Mouse (Mus musculus) limb, embryonic 11.5 days (tissue): ENCODE results near the gene Paqr6. TPM values are rescaled to one million over a fixed set of nuclear protein-coding genes. Genes with fewer than 3 reads are reported as not detected.
"Not testable (repeated sequence)": the region's sequence is repeated elsewhere in the genome, so short reads cannot be mapped to it uniquely, and the experiment has no call there.

Experiments
- ATAC-seq: fragments of 200-750 bp; cut with Nextera tagmentation; 2 replicates; pipeline ENCODE4 v1.8.0; 2017; ENCODE audit warnings: low read depth; ENCODE audit not compliant: insufficient number of reproducible peaks, low FRiP score, low TSS enrichment
- DNase-seq: peaks from one replicate; pipeline ENCODE4 v3.0.0-alpha.2; 2015; ENCODE audit warnings: low spot score
- H3K27ac ChIP-seq: fragments of 300-500 bp; sonication (generic); replicated peaks from 2 replicates; pipeline ENCODE4 v1.5.1; 2014; ENCODE audit warnings: low read depth, mild to moderate bottlenecking, low read length
- H3K27me3 ChIP-seq: fragments of 300-500 bp; sonication (generic); 2 replicates; pipeline ENCODE4 v1.6.1; 2014; ENCODE audit warnings: mild to moderate bottlenecking, low read length, mixed read lengths; ENCODE audit not compliant: control insufficient read depth, insufficient read depth
- H3K36me3 ChIP-seq: fragments of 300-500 bp; sonication (generic); 2 replicates; pipeline ENCODE4 v1.6.1; 2014; ENCODE audit warnings: mild to moderate bottlenecking, low read length, moderate library complexity, mixed read lengths; ENCODE audit not compliant: control insufficient read depth, insufficient read depth
- H3K4me1 ChIP-seq: fragments of 300-500 bp; sonication (generic); 2 replicates; pipeline ENCODE4 v1.6.1; 2014; ENCODE audit warnings: low read length, mixed read lengths; ENCODE audit not compliant: control insufficient read depth, insufficient read depth
- H3K4me2 ChIP-seq: fragments of 300-500 bp; sonication (generic); 2 replicates; pipeline ENCODE4 v1.6.1; 2014; ENCODE audit warnings: low read depth, mild to moderate bottlenecking, moderate library complexity; ENCODE audit not compliant: severe bottlenecking
- H3K4me3 ChIP-seq: fragments of 300-500 bp; sonication (generic); 2 replicates; pipeline ENCODE4 v1.5.1; 2014; ENCODE audit warnings: low read depth, low read length
- H3K9ac ChIP-seq: fragments of 300-500 bp; sonication (generic); 2 replicates; pipeline ENCODE4 v1.6.1; 2014; ENCODE audit warnings: mild to moderate bottlenecking, low read length
- H3K9me3 ChIP-seq: fragments of 300-500 bp; sonication (generic); 2 replicates; pipeline ENCODE4 v1.6.1; 2016; ENCODE audit warnings: low read length; ENCODE audit not compliant: control insufficient read depth
- WGBS: fragments of 180-500 bp; shearing (Covaris S2); extraction: QIAGEN DNeasy Blood & Tissue Kit; methylation state at CpG from one replicate; pipeline ENCODE4 v1.1.7; 2014; 5-methylcytosine and 5-hydroxymethylcytosine counted together
- polyA plus RNA-seq: library from polyadenylated mRNA; unstranded; fragments of >200 nt; fragmentation: Nextera tagmentation; extraction: Ambion mirVana; gene quantifications from 2 replicates; pipeline ENCODE4 v1.2.1, GENCODE M21; 2014

Paqr6 gene
- polyA plus RNA-seq, 1 experiment from 2014 or later = 1.1 TPM

DNA sequence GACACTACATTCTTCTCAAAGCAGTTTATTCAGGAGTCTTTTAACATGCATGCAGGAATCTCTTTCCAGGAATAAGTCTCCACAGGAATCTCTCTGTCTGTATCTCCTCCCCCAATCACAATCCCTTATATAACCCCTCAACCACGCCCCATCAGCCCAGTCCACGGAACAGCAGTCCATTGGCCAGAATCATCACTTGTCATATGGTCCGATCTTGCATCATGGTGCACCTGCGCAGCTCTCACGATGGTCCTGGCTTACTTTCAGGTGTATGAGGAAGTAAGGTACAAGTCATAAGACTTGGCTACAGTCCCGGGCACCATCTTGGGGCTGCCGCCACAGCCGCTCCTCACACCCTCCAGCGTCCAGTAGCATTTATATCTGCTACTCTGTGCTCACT, 8.3 kb downstream of the Paqr6 start, which contains the start of gene Bglap3:
Gene Bglap3, minus strand, starts transcription at position 101 of the 400 bp plus-strand sequence.
- ATAC-seq, H3K27ac ChIP-seq, H3K4me1 ChIP-seq, DNase-seq, H3K36me3 ChIP-seq, H3K9ac ChIP-seq, H3K4me3 ChIP-seq, H3K4me2 ChIP-seq, H3K27me3 ChIP-seq, H3K9me3 ChIP-seq: not testable (repeated sequence)
- WGBS = 93% methylated on average over 9 of the region's 9 CpGs

DNA sequence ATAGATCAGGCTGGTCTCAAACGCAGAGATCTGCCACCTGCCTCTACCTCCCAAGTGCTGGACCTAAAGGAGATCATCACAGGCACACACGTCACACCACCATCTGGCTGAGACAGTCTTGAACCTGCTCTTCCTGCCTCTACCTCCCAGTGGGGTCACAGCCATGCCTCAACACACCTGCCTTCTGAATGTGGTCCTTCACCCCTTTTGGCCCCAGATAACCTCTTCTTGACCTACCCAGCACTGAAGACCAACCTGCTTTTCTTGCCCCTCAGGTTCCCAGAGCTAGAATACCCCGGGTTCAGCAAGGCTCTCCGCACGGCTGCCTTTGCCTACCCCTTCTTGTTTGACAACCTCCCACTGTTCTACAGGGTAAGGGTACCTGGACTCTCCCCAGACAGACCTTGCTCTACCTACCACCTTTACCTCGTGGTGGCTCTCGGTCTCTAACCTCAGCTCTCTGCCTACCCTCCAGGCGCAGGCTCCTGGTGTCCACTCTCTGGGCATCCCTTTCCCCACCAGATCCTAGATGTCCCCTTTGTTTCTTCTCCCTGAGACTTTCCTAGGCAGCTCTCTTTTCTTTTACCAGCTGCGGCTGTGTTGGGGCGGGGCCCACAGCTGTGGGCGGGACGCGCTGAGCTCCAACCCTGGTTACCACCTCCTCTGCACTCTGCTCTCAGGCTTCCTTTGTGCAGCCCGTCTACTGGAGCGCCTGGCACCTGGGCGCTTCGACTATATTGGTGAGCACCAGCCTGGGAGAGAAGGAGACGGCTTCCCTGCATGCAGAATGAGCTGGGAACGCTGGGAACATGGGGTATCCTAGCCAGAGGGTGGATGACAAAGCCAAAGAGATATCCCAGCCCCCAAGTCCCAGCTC, 11.6 kb downstream of the Paqr6 start:
- ATAC-seq (peak; percentile 91), DNase-seq (peak; percentile 71)
- H3K9me3 ChIP-seq, H3K36me3 ChIP-seq, H3K4me1 ChIP-seq, H3K27ac ChIP-seq, H3K4me3 ChIP-seq, H3K27me3 ChIP-seq: not testable (repeated sequence)
- WGBS = 10% methylated on average over 16 of the region's 19 CpGs
- Histone ChIP-seq H3K9ac (peak overlapping the region; percentile 30; the same call in 1 of the 2 replicates), H3K4me2 (peak overlapping the region; percentile 36; the same call in 1 of the 2 replicates)

DNA sequence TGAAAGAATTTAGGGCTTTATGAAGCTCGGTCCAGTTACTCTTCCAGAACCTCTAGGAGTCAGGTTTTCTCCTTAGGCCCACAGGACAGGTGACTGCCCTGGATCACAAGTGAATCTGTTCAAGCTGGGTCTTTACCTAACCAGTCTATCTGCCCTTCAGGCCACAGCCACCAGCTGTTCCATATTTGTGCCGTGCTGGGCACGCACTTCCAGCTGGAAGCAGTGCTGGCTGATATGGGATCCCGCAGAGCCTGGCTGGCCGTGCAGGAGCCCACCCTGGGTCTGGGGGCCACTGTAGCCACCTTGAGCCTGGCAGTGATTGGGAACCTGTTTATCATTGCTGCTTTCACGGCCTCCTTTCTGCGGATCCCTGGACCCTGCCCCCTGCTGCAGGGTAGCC, 12.3 kb downstream of the Paqr6 start:
- 14% methylated on average over 5 of the region's 7 CpGs for WGBS
- H3K9ac ChIP-seq, H3K27me3 ChIP-seq, H3K4me1 ChIP-seq, H3K36me3 ChIP-seq, ATAC-seq, H3K27ac ChIP-seq, H3K9me3 ChIP-seq, H3K4me3 ChIP-seq: not testable (repeated sequence)
- peak overlapping the region; percentile 36; the same call in 1 of the 2 replicates for H3K4me2 ChIP-seq
- DNase-seq = peak; percentile 32

DNA sequence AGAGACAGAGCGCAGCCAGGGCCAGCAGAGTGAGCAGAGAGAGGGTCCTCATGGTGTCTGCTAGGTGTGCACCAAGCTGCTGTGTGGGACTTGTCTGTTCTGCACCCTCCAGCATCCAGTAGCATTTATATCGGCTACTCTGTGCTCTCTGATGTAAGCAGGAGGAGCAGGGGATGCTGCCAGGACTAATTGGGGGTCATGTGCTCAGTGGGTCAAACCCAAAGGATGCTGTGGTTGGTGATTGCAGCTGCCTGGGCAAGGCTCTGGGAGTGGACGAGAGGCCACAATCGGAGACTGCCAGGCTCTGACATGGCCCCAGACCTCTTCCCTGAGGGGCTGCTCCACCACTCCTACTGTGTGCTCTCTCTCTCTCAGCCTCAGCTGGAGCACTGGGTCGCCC, 14.2 kb downstream of the Paqr6 start, which contains the start of gene Bglap2:
Gene Bglap2, minus strand, starts transcription at position 101 of the 400 bp plus-strand sequence.
- WGBS = 75% methylated on average over 5 of the region's 5 CpGs
- not testable (repeated sequence) for H3K36me3 ChIP-seq, H3K4me3 ChIP-seq, H3K9me3 ChIP-seq, H3K4me2 ChIP-seq, H3K9ac ChIP-seq, ATAC-seq, DNase-seq, H3K4me1 ChIP-seq, H3K27ac ChIP-seq, H3K27me3 ChIP-seq

DNA sequence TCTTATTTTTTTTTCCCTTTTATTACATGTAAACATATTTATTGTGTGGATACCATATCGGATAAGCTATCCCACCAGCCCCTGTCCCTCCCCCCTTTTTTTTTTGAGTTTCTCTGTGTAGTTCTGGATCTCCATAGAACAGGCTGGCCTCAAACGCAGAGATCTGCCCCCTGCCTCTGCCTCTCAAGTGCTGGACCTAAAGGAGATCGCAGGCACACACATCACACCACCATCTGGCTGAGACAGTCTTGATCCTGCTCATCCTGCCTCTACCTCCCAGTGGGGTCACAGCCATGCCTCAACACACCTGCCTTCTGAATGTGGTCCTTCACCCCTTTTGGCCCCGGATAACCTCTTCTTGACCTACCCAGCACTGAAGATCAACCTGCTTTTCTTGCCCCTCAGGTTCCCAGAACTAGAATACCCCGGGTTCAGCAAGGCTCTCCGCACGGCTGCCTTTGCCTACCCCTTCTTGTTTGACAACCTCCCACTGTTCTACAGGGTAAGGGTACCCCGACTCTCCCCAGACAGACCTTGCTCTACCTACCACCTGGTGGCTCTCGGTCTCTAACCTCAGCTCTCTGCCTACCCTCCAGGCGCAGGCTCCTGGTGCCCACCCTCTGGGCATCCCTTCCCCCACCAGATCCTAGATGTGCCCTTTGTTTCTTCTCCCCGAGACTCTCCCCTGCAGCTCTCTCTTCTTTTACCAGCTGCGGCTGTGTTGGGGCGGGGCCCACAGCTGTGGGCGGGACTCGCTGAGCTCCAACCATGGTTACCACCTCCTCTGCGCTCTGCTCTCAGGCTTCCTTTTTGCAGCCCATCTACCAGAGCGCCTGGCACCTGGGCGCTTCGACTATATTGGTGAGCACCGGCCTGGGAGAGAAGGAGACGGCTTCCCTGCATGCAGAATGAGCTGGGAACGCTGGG, 17.3 kb downstream of the Paqr6 start:
- DNase-seq (peak; percentile 66), ATAC-seq (peak; percentile 71)
- not testable (repeated sequence) for H3K4me1 ChIP-seq, H3K9me3 ChIP-seq, H3K36me3 ChIP-seq, H3K27me3 ChIP-seq, H3K27ac ChIP-seq, H3K4me3 ChIP-seq
- Histone ChIP-seq H3K9ac (peak overlapping the region; percentile 12; the same call in 1 of the 2 replicates), H3K4me2 (peak overlapping the region; percentile 41)
- 8% methylated on average over 20 of the region's 22 CpGs for WGBS

DNA sequence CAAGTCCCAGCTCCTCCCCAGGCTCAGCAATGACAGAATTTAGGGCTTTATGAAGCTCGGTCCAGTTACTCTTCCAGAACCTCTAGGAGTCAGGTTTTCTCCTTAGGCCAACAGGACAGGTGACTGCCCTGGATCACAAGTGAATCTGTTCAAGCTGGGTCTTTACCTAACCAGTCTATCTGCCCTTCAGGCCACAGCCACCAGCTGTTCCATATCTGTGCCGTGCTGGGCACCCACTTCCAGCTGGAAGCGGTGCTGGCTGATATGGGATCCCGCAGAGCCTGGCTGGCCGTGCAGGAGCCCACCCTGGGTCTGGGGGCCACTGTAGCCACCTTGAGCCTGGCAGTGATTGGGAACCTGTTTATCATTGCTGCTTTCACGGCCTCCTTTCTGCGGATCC, 18.0 kb downstream of the Paqr6 start:
- not testable (repeated sequence) for H3K4me3 ChIP-seq, DNase-seq, ATAC-seq, H3K27me3 ChIP-seq, H3K4me1 ChIP-seq, H3K9ac ChIP-seq, H3K36me3 ChIP-seq, H3K27ac ChIP-seq, H3K9me3 ChIP-seq
- peak overlapping the region; percentile 41; the same call in 1 of the 2 replicates for H3K4me2 ChIP-seq
- WGBS = 7% methylated on average over 1 of the region's 7 CpGs

DNA sequence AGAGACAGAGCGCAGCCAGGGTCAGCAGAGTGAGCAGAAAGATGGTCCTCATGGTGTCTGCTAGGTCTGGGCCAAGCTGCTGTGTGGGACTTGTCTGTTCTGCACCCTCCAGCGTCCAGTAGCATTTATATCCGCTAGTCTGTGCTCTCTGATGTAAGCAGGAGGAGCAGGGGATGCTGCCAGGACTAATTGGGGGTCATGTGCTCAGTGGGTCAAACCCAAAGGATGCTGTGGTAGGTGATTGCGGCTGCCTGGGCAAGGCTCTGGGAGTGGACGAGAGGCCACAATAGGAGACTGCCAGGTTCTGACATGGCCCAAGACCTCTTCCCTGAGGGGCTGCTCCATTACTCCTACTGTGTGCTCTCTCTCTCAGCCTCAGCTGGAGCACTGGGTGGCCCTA, 20.0 kb downstream of the Paqr6 start, which contains the start of gene Bglap:
Gene Bglap, minus strand, starts transcription at position 101 of the 400 bp plus-strand sequence.
- no peaks in the 10 kb centered on the region for H3K27me3 ChIP-seq
- no peak for DNase-seq
- ATAC-seq = no peak
- 64% methylated on average over 5 of the region's 5 CpGs for whole genome bisulfite sequencing
- no peaks in the 10 kb centered on the region for H3K4me1 ChIP-seq
- H3K9ac ChIP-seq = no peak within 1 kb of the TSS
- no peak within 1 kb of the TSS for H3K4me3 ChIP-seq
- no peak within 1 kb of the TSS for H3K4me2 ChIP-seq
- no peak within 1 kb of the TSS for H3K27ac ChIP-seq
- no peaks in the 10 kb centered on the region for H3K9me3 ChIP-seq
- H3K36me3 ChIP-seq = no peaks in the 10 kb centered on the region

DNA sequence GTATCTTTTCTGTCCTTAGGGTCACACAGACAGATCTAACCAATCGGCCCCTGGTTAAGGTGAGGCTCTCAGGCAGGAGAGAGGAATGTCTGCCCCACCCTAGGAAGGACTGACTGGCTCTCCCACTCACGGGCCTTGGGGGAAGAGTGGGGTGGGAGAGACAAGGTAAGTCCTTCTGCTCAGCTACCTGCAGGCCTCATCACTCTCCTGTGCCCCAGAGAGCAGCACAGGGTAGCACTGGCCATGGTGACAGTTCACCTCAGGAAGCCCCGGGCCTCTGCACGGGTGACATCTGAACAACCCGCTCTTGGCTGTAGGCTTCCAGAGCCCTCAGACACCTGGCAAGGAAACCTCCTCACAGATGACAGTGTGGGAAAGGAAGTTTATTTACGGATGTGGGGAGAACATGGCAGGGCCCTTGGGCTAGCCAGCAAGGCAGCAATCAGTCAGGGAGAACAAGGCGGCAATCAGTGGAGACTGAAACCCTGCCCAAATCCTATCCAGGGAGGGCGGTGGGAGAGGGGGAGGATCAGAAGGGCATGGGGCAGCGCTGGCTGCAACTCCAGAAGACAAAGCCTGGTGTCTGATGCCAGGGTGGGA, 29.5 kb downstream of the Paqr6 start:
- WGBS = 88% methylated on average over 9 of the region's 9 CpGs
- H3K36me3 ChIP-seq = peaks cover 6% of the 10 kb centered on the region
- H3K27ac ChIP-seq = no peak overlapping the region
- no peak overlapping the region for H3K4me3 ChIP-seq
- no peak for DNase-seq
- H3K9ac ChIP-seq = no peak overlapping the region
- no peak overlapping the region for H3K4me2 ChIP-seq
- ATAC-seq = no peak
- no peaks in the 10 kb centered on the region for H3K4me1 ChIP-seq
- H3K27me3 ChIP-seq = no peaks in the 10 kb centered on the region
- H3K9me3 ChIP-seq = no peaks in the 10 kb centered on the region
